Mouse (Mus musculus) bone marrow macrophage, adult 2 months (primary cell): ENCODE results near the gene Slc4a4. TPM values are rescaled to one million over a fixed set of nuclear protein-coding genes. Genes with fewer than 3 reads are reported as not detected.

Experiments used
- H3K27ac ChIP-seq: 2 replicates; pipeline ENCODE4 v1.5.1; 2012; ENCODE audit warnings: low read depth, low read length; ENCODE audit not compliant: insufficient read depth
- H3K4me1 ChIP-seq: 2 replicates; pipeline ENCODE4 v1.6.1; 2012; ENCODE audit warnings: low read length; ENCODE audit not compliant: control insufficient read depth, insufficient read depth
- H3K4me3 ChIP-seq: 2 replicates; pipeline ENCODE4 v1.5.1; 2012; ENCODE audit warnings: mild to moderate bottlenecking, low read length, moderate library complexity; ENCODE audit not compliant: insufficient read depth
- CTCF ChIP-seq: IDR thresholded peaks from 2 replicates; pipeline ENCODE4 v1.5.1; 2012; ENCODE audit warnings: low read depth, mild to moderate bottlenecking, low read length, moderate library complexity
- POLR2A ChIP-seq: IDR thresholded peaks from 2 replicates; pipeline ENCODE4 v1.6.1; 2012; ENCODE audit warnings: mild to moderate bottlenecking, low read depth, low read length, borderline replicate concordance
- polyA plus RNA-seq: library from polyadenylated mRNA; stranded (reverse); fragments of >200 nt; gene quantifications from 2 replicates; pipeline ENCODE4 v1.2.4, GENCODE M21; 2012; ENCODE audit not compliant: missing spikeins, insufficient read depth, insufficient read length

Gene Slc4a4
- polyA plus RNA-seq, 1 experiment = not detected

DNA sequence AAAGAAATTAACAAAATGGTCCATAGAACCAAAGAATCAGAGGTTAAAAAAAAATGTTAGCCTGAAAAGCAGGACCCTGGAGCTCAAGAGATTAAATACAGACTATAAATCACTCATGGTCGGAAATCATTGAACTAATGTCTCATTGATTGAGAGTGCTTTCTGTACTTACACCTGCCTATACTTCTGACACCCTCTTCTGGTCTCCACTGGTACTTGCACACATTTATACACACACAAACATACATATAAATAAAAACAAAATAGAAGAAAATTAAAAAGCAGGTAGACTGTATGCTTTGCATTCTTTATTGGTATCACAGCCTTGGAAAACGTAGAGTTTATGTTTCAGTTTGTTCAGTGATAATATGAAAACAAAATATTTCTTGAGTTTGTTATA, 341.3 kb downstream of the Slc4a4 start:
- TF ChIP-seq POLR2A (no peak), CTCF (no peak)
- Histone ChIP-seq H3K4me1 (no peaks in the 10 kb centered on the region), H3K4me3 (no peak overlapping the region), H3K27ac (no peak overlapping the region)

DNA sequence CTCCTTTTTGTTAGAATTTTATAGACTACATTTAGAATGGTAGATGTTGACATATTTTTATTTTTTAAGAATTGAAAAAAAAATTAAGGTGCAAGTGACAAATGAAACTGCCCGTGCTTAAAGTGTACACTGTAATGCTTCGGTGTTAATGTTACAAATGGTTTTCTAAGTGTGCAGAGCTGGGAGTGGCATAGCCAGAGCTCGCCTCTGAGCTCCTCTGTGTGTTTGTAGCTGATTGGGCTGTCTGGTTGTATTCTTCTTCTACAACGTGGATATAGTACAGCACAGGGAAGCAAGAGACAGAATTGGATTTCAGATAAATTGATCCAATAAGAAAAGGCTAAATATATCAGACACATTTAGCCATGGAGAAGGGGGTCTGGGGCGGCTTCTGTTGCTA, 343.0 kb downstream of the Slc4a4 start:
- Histone ChIP-seq H3K27ac (no peak overlapping the region), H3K4me3 (no peak overlapping the region), H3K4me1 (no peaks in the 10 kb centered on the region)
- no peak for TF ChIP-seq POLR2A
- no peak for TF ChIP-seq CTCF

DNA sequence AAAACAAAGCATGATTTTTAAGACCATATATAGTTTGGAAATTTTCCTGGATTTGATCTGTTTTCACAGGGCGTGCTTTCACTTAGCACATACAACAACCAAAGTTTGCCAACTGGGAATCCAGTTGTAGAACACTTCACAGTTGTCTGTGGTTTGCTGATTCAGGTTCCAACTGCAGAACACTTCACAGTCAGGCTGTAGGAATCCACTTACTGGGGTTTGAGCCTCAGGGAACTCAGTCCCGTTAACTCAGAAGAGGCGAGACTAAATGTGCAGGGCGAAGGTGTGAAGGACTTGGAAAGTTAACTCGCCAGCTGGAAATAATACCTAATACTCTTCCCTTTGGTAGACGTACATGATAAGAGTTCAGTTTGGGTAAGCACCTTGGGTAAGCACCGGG, 345.7 kb downstream of the Slc4a4 start:
- TF ChIP-seq CTCF (no peak), POLR2A (no peak)
- H3K27ac ChIP-seq = no peak overlapping the region
- H3K4me1 ChIP-seq = no peaks in the 10 kb centered on the region
- H3K4me3 ChIP-seq = no peak overlapping the region

DNA sequence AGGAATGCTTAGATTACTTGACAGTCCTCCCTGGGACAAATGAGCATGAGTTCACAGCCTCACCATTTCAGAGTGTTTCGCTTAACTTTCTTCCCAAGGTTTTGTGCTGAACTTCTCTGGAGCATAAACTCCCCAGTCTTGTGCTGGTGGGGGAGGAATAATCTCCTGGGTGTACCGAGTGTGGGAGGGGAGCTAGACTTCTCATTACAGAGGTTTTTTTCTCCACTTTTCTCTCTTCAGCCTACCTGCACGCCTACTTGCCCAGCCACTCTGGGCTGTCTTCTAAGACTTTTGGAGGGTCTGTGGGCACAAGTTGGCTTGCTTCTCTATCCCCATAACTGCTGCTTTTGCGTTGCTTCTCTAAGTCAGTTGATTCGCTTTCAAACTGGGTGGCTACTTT, 365.2 kb downstream of the Slc4a4 start:
- H3K4me3 ChIP-seq = no peak overlapping the region
- no peak overlapping the region for H3K27ac ChIP-seq
- TF ChIP-seq CTCF (no peak), POLR2A (no peak)
- no peaks in the 10 kb centered on the region for H3K4me1 ChIP-seq

DNA sequence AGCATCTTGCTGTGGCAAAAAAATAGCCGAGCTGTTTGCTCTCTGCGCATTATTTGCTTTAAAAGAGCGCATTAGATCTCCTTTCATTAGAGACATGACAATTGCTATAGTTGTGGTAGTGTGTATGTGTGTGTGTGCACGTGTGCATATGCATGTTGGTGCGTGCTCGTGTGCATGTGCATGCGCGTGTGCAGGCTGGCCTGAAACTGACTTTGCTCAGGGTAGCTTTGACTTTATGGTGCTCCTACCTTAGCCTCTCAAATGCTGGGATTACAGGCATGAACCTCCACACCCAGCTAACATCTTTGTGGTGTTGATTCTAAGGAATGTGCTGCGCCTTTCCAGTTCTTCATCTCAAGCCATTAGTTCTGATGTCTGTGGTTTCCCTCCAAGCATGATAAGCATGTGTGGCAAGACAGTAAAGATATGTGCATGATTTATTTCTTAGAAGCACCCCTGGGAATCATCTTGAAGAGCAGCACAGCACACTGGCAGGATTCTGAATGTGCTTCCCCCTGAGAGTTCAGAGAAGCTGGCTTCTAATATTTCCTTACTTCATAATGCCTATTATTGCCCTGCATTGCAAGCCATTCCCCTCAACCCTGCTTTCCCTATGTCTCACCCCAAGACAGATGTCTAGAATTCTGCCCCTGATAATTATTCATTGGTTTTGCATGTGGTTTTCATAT, 373.3 kb downstream of the Slc4a4 start:
- H3K4me3 ChIP-seq = no peak overlapping the region
- no peak for TF ChIP-seq CTCF

DNA sequence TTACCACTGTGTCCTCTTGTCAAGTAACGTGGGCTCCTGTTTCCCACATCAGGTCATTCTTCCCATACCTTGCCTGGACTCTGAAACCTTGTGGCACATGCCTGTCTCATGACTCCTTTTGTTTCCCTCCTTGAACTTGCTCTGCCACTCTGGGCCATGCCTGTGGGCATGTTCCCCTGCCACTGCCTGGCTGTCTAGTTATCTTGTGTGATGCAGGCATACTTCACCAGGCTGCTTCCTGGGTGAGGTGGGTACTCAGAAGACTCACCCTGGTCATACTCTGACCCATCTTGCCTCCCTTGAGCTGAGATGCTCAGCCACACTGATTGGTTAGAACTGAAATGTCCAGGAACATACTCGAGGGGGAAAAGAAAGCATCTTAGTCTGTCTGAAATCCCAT, 390.4 kb downstream of the Slc4a4 start:
- no peak overlapping the region for H3K27ac ChIP-seq
- H3K4me3 ChIP-seq = no peak overlapping the region
- no peak for TF ChIP-seq CTCF
- no peaks in the 10 kb centered on the region for H3K4me1 ChIP-seq

More for the DNA sequence above, 373.3 kb downstream of the Slc4a4 start:
- Histone ChIP-seq H3K4me1 (no peaks in the 10 kb centered on the region), H3K27ac (no peak overlapping the region)

DNA sequence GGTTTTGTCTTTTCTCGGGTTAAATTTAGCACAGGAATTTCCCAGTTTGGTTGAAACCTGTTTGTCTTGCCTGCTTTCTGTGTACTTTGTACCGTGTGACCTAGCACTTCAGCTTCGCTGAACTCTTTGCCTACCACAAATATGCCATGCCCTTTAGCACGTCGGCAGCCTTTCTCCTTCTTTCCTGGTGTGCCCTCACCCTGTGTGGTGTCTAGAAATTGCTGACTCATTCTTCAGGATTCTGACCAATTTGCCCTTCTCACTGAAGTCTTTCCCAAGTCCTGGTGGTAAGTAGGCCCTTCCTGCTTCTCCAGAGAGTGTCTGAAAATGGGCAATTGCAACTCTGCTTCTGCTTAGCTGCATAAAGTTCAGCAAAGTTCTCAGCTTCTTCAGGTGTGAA, 391.0 kb downstream of the Slc4a4 start:
- Histone ChIP-seq H3K4me3 (no peak overlapping the region), H3K27ac (no peak overlapping the region), H3K4me1 (no peaks in the 10 kb centered on the region)
- TF ChIP-seq CTCF (no peak), POLR2A (no peak)

DNA sequence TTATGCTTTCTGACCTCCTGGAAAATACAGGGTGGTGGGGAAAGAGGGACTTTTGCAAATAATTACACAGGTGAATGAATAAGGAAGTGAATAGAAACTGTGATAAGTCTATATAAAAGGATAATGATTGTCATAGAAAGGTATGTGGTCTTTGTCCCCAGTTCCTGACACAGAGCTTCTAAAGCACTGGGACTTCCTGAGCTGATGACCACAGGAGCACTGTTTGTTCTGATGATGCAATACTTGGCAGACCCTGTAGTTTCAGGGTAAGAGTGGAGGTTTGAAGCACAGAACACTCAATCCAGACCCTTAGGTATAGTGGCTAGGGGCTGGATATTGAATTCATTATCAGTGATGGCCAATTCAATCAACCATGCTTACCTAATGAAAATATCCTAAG, 391.7 kb downstream of the Slc4a4 start:
- TF ChIP-seq CTCF (no peak), POLR2A (no peak)

DNA sequence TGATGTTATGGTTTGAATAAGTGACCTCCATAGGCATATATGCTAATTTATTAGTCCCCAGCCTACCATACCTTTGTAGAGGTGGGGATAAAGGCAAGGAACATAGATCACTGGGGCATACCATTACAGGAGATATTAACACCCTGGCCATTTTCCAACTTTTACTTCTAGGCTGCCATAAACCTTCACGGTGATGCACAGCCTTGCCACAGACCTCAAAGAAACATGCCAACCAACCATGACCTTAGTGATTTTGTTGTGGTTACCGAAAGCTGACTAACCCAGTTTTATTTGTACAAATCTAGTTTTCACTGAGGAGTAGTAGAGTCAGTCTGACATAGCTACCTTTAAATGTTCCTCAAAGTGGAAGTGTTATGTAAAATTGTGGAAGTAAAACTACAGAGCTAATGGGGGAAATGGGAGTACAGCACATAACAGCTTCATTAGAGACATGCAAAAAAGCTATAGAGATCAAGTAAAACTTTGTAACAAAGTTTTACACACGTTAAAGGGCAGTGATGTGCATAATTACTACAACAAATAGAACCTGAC, 393.8 kb downstream of the Slc4a4 start:
- no peak for TF ChIP-seq POLR2A
- no peak for TF ChIP-seq CTCF
- H3K4me3 ChIP-seq = no peak overlapping the region
- no peaks in the 10 kb centered on the region for H3K4me1 ChIP-seq
- H3K27ac ChIP-seq = no peak overlapping the region

More for the DNA sequence above, 391.7 kb downstream of the Slc4a4 start:
- no peak overlapping the region for H3K27ac ChIP-seq
- no peaks in the 10 kb centered on the region for H3K4me1 ChIP-seq
- no peak overlapping the region for H3K4me3 ChIP-seq

Other genes starting within 250 kb of the Slc4a4 start
- 61.4 and 64.5 TPM in 2 replicates for gene Grsf1, start 210.6 kb upstream of the Slc4a4 start, polyA plus RNA-seq
- 24.1 and 24.8 TPM in 2 replicates for gene Mob1b, start 166.0 kb upstream of the Slc4a4 start, polyA plus RNA-seq
- gene Dck, start 121.8 kb upstream of the Slc4a4 start, polyA plus RNA-seq = 100 and 105 TPM in 2 replicates